Mouse (Mus musculus) heart, embryonic 13.5 days (tissue): Measurements from ENCODE around the gene Tarsl2. TPM values are rescaled to one million over a fixed set of nuclear protein-coding genes. Genes with fewer than 3 reads are reported as not detected.
A peak's percentile ranks its signal among the peaks of the same experiment; 100 is the strongest.

Experiments used
- ATAC-seq: fragments of 200-750 bp; cut with Nextera tagmentation; 2 replicates; pipeline ENCODE4 v1.8.0; 2017; ENCODE audit warnings: moderate TSS enrichment; ENCODE audit not compliant: insufficient number of reproducible peaks, low FRiP score, low TSS enrichment; ENCODE audit errors: extremely low read depth
- H3K27ac ChIP-seq: fragments of 300-500 bp; sonication (generic); replicated peaks from 2 replicates; pipeline ENCODE4 v1.5.1; 2015; ENCODE audit warnings: moderate library complexity, mild to moderate bottlenecking, inconsistent platforms
- H3K27me3 ChIP-seq: fragments of 300-500 bp; sonication (generic); replicated peaks from 2 replicates; pipeline ENCODE4 v1.6.1; 2015; ENCODE audit warnings: mild to moderate bottlenecking, inconsistent platforms
- H3K36me3 ChIP-seq: fragments of 300-500 bp; sonication (generic); 2 replicates; pipeline ENCODE4 v1.6.1; 2015; ENCODE audit warnings: mild to moderate bottlenecking, inconsistent platforms
- H3K4me1 ChIP-seq: fragments of 300-500 bp; sonication (generic); 2 replicates; pipeline ENCODE4 v1.6.1; 2015; ENCODE audit warnings: inconsistent platforms
- H3K4me2 ChIP-seq: fragments of 300-500 bp; sonication (generic); 2 replicates; pipeline ENCODE4 v1.6.1; 2015; ENCODE audit warnings: inconsistent platforms, mild to moderate bottlenecking, moderate library complexity
- H3K4me3 ChIP-seq: fragments of 300-500 bp; sonication (generic); 2 replicates; pipeline ENCODE4 v1.5.1; 2015; ENCODE audit warnings: moderate library complexity, mild to moderate bottlenecking, inconsistent platforms
- H3K9ac ChIP-seq: fragments of 300-500 bp; sonication (generic); 2 replicates; pipeline ENCODE4 v1.6.1; 2015; ENCODE audit warnings: inconsistent platforms, mild to moderate bottlenecking, moderate library complexity
- H3K9me3 ChIP-seq: fragments of 300-500 bp; sonication (generic); 2 replicates; pipeline ENCODE4 v1.6.1; 2016; ENCODE audit warnings: inconsistent platforms
- WGBS: fragments of 180-500 bp; shearing (Covaris S2); methylation state at CpG from one replicate; pipeline ENCODE4 v1.1.7; 2015; ENCODE audit warnings: mixed read lengths; 5-methylcytosine and 5-hydroxymethylcytosine counted together
- polyA plus RNA-seq: library from polyadenylated mRNA; unstranded; fragments of >200 nt; fragmentation: Nextera tagmentation; extraction: Ambion mirVana; gene quantifications from 2 replicates; pipeline ENCODE4 v1.2.1, GENCODE M21; 2015

Tarsl2 gene
- polyA plus RNA-seq, 1 experiment from 2014 or later = 14.7 TPM

DNA sequence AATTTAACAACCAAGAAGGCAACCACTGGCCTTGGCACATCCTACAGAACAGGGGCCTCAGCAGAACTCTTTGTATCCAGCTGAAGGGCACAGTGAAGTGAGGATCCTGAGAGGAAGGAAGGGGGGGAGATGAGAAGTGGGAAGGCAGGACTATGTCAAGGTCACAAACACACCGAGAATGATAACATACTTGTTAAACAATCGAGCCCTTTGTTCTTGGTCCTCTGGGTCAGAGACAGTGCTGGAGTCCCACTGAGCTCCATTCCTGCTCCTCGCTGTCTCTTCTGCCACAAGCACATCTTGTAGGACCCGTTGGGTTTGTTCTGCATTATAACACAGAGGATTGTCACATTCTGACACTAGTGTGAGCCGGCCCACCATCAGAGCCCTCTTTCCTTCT is 14.0 kb upstream of the Tarsl2 start:
- Histone ChIP-seq H3K27me3 (no peaks in the 10 kb centered on the region; the same call in 1 of the 2 replicates), H3K27ac (no peak overlapping the region), H3K4me2 (no peak overlapping the region), H3K4me1 (no peaks in the 10 kb centered on the region), H3K9ac (no peak overlapping the region), H3K4me3 (no peak overlapping the region), H3K9me3 (no peaks in the 10 kb centered on the region), H3K36me3 (no peaks in the 10 kb centered on the region)
- 48% methylated on average over 5 of the region's 5 CpGs for WGBS
- ATAC-seq = no peak

DNA sequence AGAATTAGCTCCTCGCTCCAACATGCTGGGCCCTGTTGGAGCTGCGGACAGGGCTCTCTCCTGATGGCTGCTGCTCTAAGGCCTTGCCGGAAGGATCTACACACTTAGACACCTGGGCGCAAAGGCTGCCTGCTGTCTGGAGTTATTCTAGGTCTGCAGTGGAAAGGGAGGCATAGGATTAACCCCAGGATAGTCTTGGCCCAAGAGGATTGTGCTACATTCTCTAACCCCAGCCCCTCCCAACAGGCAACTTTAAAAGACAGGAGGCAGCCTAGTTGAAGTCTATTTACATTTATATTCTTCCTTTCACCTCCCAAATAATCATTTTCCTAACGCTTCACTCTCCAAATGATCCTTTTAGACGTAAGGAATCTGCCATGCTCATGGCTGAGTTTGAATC is 8.9 kb upstream of the Tarsl2 start:
- Histone ChIP-seq H3K9me3 (no peaks in the 10 kb centered on the region), H3K9ac (no peak overlapping the region), H3K27me3 (no peaks in the 10 kb centered on the region; the same call in 1 of the 2 replicates), H3K4me3 (no peak overlapping the region), H3K4me1 (peaks cover 11% of the 10 kb centered on the region; the same call in 1 of the 2 replicates), H3K4me2 (no peak overlapping the region), H3K27ac (no peak overlapping the region), H3K36me3 (no peaks in the 10 kb centered on the region)
- 86% methylated on average over 6 of the region's 6 CpGs for WGBS
- no peak for ATAC-seq

DNA sequence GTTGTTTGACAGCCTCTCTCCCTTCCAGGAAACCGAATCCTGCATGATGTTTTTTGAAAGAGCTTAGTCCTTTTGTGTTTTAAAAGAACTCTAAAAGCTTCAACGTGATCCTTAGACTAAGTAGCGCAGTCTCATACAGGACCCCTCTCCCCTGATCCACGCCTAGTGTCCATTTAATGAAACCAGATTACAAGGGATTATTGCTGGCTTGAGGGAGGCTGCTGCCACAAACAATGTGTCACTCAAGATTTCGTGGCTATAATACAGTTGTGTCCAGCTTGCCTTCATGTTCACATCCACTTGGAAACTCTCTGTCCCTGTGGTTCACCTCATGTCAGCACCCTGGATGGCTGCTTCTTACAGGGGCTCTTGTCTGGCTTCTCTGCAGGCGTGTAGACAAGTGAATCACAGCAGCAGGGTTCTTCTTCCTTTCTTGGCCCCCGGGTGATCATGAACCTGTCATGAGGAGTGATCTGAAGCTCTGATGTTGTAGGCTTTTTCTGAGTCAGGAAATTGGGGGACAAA is 8.3 kb upstream of the Tarsl2 start:
- H3K27ac ChIP-seq = no peak overlapping the region
- WGBS = 64% methylated on average over 7 of the region's 7 CpGs
- peaks cover 13% of the 10 kb centered on the region; the same call in 1 of the 2 replicates for H3K4me1 ChIP-seq
- H3K4me3 ChIP-seq = no peak overlapping the region
- ATAC-seq = no peak
- H3K36me3 ChIP-seq = no peaks in the 10 kb centered on the region
- no peaks in the 10 kb centered on the region for H3K9me3 ChIP-seq
- H3K4me2 ChIP-seq = no peak overlapping the region
- H3K9ac ChIP-seq = no peak overlapping the region
- H3K27me3 ChIP-seq = no peaks in the 10 kb centered on the region; the same call in 1 of the 2 replicates

DNA sequence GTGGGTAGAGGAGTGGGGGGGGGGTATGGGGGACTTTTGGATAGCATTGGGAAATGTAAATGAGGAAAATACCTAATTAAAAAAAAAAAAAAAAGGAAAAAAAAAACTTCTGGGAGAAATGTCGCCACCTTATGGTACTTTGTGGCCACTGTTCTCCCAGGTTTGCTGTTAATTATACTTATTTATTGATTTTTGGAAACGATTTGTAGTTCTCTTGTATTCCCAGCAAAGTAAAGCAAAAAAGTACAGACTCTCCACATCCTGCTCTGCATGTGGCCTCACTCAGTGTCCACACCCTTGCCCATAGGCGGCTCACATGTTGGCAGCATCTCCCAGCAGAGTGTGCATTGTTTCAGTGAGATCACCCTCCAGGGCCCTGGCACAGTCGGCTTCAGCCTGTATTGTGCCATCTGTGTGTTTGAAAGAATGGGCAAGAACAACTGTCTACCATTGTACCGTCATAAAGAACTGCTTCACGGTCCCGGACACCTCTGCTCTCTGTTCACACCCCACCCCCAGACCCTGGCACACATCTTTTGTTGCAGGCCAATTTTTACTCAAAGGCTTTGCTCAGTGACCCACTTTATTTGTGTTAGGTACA is 6.4 kb upstream of the Tarsl2 start:
- Histone ChIP-seq H3K27ac (no peak overlapping the region), H3K9me3 (no peaks in the 10 kb centered on the region), H3K4me1 (peaks cover 13% of the 10 kb centered on the region; the same call in 1 of the 2 replicates), H3K27me3 (peaks cover 8% of the 10 kb centered on the region), H3K4me2 (no peak overlapping the region), H3K9ac (no peak overlapping the region), H3K36me3 (no peaks in the 10 kb centered on the region), H3K4me3 (no peak overlapping the region)
- WGBS = 66% methylated on average over 7 of the region's 7 CpGs
- ATAC-seq = no peak

DNA sequence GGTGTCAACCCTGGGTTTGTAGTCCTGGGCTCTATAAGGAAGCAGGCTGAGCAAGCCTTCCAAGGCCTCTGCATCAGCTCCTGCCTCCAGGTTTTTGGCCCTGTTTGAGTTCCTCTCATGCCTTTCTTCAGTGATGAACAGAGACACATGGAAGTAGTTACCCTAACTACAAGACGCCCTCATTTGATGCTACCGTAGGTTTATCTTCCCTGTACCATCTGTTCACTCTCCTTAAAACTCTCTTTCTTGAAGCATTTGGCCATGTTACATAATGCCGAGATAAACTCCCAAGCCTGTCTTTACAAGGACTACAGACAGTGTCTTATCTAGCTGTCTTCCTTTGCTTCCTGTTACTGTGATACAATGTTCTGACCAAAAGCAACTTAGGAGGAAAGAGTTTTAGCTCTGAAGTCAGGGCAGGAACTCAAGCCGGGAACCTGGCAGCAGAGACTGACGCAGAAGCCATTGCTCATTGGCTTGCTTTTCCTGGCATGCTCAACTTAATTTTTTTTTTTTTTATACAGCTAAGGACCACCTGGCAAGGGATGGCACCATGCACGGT is 4.8 kb upstream of the Tarsl2 start:
- H3K27me3 ChIP-seq = peaks cover 10% of the 10 kb centered on the region
- no peak overlapping the region for H3K9ac ChIP-seq
- ATAC-seq = no peak
- H3K4me1 ChIP-seq = peaks cover 23% of the 10 kb centered on the region
- H3K4me3 ChIP-seq = no peak overlapping the region
- no peak overlapping the region for H3K27ac ChIP-seq
- 41% methylated on average over 6 of the region's 6 CpGs for WGBS
- no peaks in the 10 kb centered on the region for H3K9me3 ChIP-seq
- no peaks in the 10 kb centered on the region for H3K36me3 ChIP-seq
- no peak overlapping the region for H3K4me2 ChIP-seq

DNA sequence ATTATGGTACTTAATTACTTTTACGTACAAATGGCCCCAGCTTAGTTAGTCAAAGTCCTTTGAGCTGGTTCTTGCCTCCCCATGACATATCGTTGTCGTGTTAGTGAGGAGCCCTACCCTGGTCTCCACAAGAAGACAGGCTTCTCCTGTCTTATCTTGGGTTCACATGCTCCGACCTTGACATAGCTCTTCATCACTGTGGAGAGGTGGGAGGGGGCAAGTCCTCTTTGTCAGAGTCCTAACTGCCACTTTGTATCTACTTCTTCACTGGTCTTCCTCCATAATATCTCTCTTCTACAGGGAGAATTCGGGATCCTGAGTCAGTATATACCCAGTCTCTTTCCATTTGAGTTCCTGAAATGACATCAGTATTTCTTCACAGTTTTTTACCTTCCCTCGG is 4.0 kb upstream of the Tarsl2 start:
- peaks cover 27% of the 10 kb centered on the region for H3K4me1 ChIP-seq
- no peak overlapping the region for H3K9ac ChIP-seq
- no peak overlapping the region for H3K27ac ChIP-seq
- H3K27me3 ChIP-seq = peaks cover 10% of the 10 kb centered on the region
- no peak for ATAC-seq
- no peak overlapping the region for H3K4me2 ChIP-seq
- WGBS = 44% methylated on average over 6 of the region's 6 CpGs
- no peaks in the 10 kb centered on the region for H3K36me3 ChIP-seq
- no peak overlapping the region for H3K4me3 ChIP-seq
- H3K9me3 ChIP-seq = no peaks in the 10 kb centered on the region

DNA sequence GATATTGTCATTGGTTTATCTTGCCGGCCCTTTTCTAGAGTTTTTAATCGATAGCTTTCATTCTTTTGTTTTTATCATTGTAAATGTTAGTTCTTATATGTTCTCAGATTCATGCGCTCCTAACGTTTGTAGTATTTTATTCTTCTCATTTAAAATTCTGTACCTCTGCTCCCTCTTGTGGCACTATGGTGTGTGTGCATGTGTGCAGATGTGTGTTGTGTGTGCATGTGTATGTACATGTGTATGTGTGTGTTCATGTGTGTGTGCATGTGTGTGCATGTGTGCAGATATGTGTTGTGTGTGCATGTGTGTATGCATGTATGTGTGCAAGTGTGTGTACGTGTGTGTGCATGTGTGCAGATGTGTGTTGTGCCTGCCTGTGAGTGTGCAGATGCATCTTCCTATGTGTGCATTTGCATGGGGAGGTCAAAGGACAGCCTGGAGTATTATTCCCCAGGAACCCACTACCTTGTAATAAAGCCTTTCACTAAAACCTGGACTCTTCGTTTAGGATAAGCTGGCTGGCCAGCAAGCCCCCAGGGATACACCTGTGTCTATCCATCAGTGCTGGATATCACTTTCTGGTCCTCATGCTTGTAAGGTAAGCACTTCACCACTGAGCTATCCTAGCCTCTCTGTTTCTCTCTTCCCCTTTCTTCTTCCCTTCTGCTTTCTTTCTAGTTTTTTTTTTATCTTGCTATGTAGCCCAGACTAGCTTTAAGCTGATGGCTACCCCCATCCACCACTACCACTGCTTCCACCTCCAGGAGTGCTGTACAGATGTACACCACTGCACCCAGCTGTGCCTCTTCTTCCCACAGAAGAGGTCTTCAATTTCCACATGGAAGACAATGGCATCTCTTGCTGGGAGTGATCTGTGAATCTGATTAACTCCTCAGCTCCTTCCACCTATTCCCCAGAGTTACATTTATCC is 2.1 kb upstream of the Tarsl2 start:
- H3K4me3 ChIP-seq = no peak overlapping the region
- no peaks in the 10 kb centered on the region for H3K9me3 ChIP-seq
- no peak overlapping the region for H3K27ac ChIP-seq
- peaks cover 32% of the 10 kb centered on the region for H3K4me1 ChIP-seq
- H3K36me3 ChIP-seq = peaks cover 6% of the 10 kb centered on the region
- H3K27me3 ChIP-seq = peaks cover 10% of the 10 kb centered on the region
- no peak for ATAC-seq
- H3K4me2 ChIP-seq = no peak overlapping the region
- WGBS = 73% methylated on average over 6 of the region's 6 CpGs
- H3K9ac ChIP-seq = no peak overlapping the region

DNA sequence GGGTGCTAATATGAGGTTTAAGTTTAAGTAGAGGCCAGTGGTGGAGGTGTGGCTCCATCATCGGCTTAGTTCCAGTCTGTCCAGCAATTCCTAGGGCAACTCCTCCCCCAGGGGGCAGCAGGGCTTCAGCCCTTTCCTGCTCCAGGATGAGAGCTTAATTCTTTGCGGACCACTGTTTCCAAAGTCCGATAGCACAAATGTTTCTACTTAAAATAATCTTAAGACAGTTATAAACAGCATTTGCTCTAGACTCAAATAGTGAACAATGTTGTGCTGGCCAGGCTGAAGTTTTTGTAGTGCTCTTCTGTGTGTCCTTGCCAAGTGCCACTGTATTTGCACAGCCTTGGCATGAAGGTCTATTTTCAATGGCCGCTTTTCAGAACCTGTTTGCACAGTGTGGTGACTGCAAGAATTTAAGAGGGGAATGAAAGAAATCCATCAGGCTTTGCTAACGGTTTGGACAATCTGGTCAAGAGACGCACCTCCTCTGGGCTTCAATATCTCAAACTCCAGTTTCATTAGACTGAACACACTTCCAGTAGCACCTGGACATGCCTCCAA is 757 bp upstream of the Tarsl2 start:
- H3K4me3 ChIP-seq = peak overlapping the region; percentile 70
- H3K27ac ChIP-seq = no peak overlapping the region
- no peak for ATAC-seq
- peaks cover 10% of the 10 kb centered on the region for H3K27me3 ChIP-seq
- 30% methylated on average over 6 of the region's 6 CpGs for whole genome bisulfite sequencing
- H3K4me2 ChIP-seq = peak overlapping the region; percentile 88
- H3K36me3 ChIP-seq = peaks cover 17% of the 10 kb centered on the region
- peaks cover 32% of the 10 kb centered on the region for H3K4me1 ChIP-seq
- no peaks in the 10 kb centered on the region for H3K9me3 ChIP-seq
- H3K9ac ChIP-seq = peak overlapping the region; percentile 37; the same call in 1 of the 2 replicates

DNA sequence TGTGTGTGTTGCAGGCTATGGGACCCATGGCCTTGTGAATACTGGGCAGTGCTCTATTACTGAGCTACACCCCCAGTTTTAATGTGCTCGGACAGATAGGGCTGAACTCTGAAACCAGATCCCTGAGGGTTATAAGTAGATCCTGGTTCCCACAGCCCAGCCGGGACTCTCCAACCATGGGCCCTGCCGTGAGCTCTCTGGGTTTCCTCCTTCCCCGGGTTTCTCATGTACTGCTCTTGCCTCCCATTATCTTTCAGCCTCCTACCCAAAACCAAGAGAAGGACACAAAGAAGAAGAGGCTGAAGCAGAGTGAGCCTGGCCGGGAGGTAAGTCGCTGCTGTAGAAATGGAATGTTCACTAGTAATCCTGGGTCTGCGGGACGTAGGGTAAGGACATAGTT is 1.3 kb downstream of the Tarsl2 start:
- no peak for ATAC-seq
- WGBS = 72% methylated on average over 8 of the region's 8 CpGs
- H3K9me3 ChIP-seq = no peaks in the 10 kb centered on the region
- peak overlapping the region; percentile 2; the same call in 1 of the 2 replicates for H3K9ac ChIP-seq
- peaks cover 10% of the 10 kb centered on the region for H3K27me3 ChIP-seq
- H3K4me2 ChIP-seq = peak overlapping the region; percentile 88
- H3K4me1 ChIP-seq = peaks cover 20% of the 10 kb centered on the region
- H3K27ac ChIP-seq = no peak overlapping the region
- H3K4me3 ChIP-seq = peak overlapping the region; percentile 22; the same call in 1 of the 2 replicates
- peaks cover 36% of the 10 kb centered on the region for H3K36me3 ChIP-seq

DNA sequence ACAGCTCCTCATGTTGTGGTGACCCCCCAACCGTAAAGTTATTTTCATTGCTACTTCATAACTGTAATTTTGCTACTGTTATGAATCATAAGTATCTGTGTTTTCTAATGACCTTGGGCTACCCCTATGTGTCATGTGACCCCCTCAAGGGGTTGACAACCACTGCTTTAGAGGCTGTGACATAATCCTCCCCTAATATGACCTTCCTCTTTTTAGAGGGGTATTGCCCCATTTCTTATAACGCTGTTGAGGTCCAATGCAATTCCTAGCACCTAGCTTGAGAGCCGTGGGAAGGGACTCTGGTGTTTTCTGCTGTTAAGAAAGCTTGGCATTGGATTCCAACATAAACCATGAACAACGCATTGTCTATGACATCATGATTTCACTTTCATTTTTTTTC is 6.0 kb downstream of the Tarsl2 start:
- Histone ChIP-seq H3K4me1 (peaks cover 6% of the 10 kb centered on the region), H3K4me3 (no peak overlapping the region), H3K27me3 (no peaks in the 10 kb centered on the region), H3K9ac (no peak overlapping the region), H3K4me2 (no peak overlapping the region), H3K9me3 (no peaks in the 10 kb centered on the region), H3K27ac (no peak overlapping the region), H3K36me3 (peaks cover 65% of the 10 kb centered on the region)
- WGBS = 88% methylated on average over 4 of the region's 4 CpGs
- no peak for ATAC-seq
